Mouse (Mus musculus) forebrain, postnatal 0 days (tissue): ENCODE results near the gene Pfkfb1. TPM values are rescaled to one million over a fixed set of nuclear protein-coding genes. Genes with fewer than 3 reads are reported as not detected.

Experiments
- ATAC-seq: fragments of 200-750 bp; cut with Nextera tagmentation; 2 replicates; pipeline ENCODE4 v1.8.0; 2017; ENCODE audit warnings: mild to moderate bottlenecking, moderate library complexity
- DNase-seq: peaks from one replicate; pipeline ENCODE4 v3.0.0-alpha.2; 2015
- H3K27ac ChIP-seq: fragments of 300-500 bp; sonication (generic); 2 replicates; pipeline ENCODE4 v1.5.1; 2014; ENCODE audit warnings: low read depth, mild to moderate bottlenecking, antibody characterized with exemption, low read length, moderate library complexity, mixed read lengths
- H3K27me3 ChIP-seq: fragments of 300-500 bp; sonication (generic); 2 replicates; pipeline ENCODE4 v1.6.1; 2014; ENCODE audit warnings: mild to moderate bottlenecking, low read length, mixed read lengths; ENCODE audit not compliant: insufficient read depth
- H3K36me3 ChIP-seq: fragments of 300-500 bp; sonication (generic); 2 replicates; pipeline ENCODE4 v1.6.1; 2014; ENCODE audit warnings: mild to moderate bottlenecking, moderate library complexity; ENCODE audit not compliant: insufficient read depth
- H3K4me1 ChIP-seq: fragments of 300-500 bp; sonication (generic); 2 replicates; pipeline ENCODE4 v1.6.1; 2014; ENCODE audit warnings: antibody characterized with exemption; ENCODE audit not compliant: insufficient read depth
- H3K4me2 ChIP-seq: fragments of 300-500 bp; sonication (generic); 2 replicates; pipeline ENCODE4 v1.6.1; 2014; ENCODE audit warnings: low read depth, mild to moderate bottlenecking, moderate library complexity
- H3K4me3 ChIP-seq: fragments of 300-500 bp; sonication (generic); 2 replicates; pipeline ENCODE4 v1.5.1; 2014; ENCODE audit warnings: low read depth, low read length, mixed read lengths
- H3K9ac ChIP-seq: fragments of 300-500 bp; sonication (generic); 2 replicates; pipeline ENCODE4 v1.6.1; 2014; ENCODE audit warnings: mild to moderate bottlenecking
- H3K9me3 ChIP-seq: fragments of 300-500 bp; sonication (generic); 2 replicates; pipeline ENCODE4 v1.6.1; 2016; ENCODE audit warnings: low read length
- CTCF ChIP-seq: sonication (generic); IDR thresholded peaks from 2 replicates; pipeline ENCODE4 v1.5.1; 2016; ENCODE audit warnings: antibody characterized with exemption, control low read depth, low read depth
- WGBS: fragments of 180-500 bp; shearing (Covaris S2); extraction: QIAGEN DNeasy Blood & Tissue Kit; methylation state at CpG from one replicate; pipeline ENCODE4 v1.1.7; 2014; 5-methylcytosine and 5-hydroxymethylcytosine counted together
- polyA plus RNA-seq: library from polyadenylated mRNA; unstranded; fragments of >200 nt; fragmentation: Nextera tagmentation; extraction: Ambion mirVana; gene quantifications from 2 replicates; pipeline ENCODE4 v1.2.1, GENCODE M21; 2015
- total RNA-seq: library from RNA; depleted of rRNA; stranded (reverse); fragments of >200 nt; gene quantifications from 2 replicates; pipeline ENCODE4 v1.2.3, GENCODE M21; 2014

Pfkfb1 gene
- total and polyA plus RNA-seq, 2 experiments from 2014 or later = 3.9 to 4.2 TPM

GRCm38 (mm10) chrX:150595016-150595760 lies 7.2 kb downstream of the Pfkfb1 start:
- no peaks in the 10 kb centered on the region for H3K9me3 ChIP-seq
- H3K27ac ChIP-seq = no peak overlapping the region
- 75% methylated on average over 9 of the region's 9 CpGs for WGBS
- H3K4me2 ChIP-seq = no peak overlapping the region
- no peaks in the 10 kb centered on the region for H3K36me3 ChIP-seq
- H3K9ac ChIP-seq = no peak overlapping the region
- H3K27me3 ChIP-seq = no peaks in the 10 kb centered on the region
- H3K4me1 ChIP-seq = no peaks in the 10 kb centered on the region
- H3K4me3 ChIP-seq = no peak overlapping the region
- ATAC-seq (no peak), DNase-seq (no peak)
- TF ChIP-seq CTCF = no peak

GRCm38 (mm10) chrX:150598882-150599281 lies 10.9 kb downstream of the Pfkfb1 start:
- Histone ChIP-seq H3K27me3 (no peaks in the 10 kb centered on the region), H3K4me3 (no peak overlapping the region), H3K9me3 (no peaks in the 10 kb centered on the region), H3K36me3 (no peaks in the 10 kb centered on the region), H3K27ac (no peak overlapping the region), H3K4me1 (no peaks in the 10 kb centered on the region), H3K9ac (no peak overlapping the region), H3K4me2 (no peak overlapping the region)
- 82% methylated on average over 2 of the region's 2 CpGs for WGBS
- DNase-seq (no peak), ATAC-seq (no peak)
- no peak for TF ChIP-seq CTCF

- no peak for TF ChIP-seq CTCF
- H3K27ac ChIP-seq = no peak overlapping the region
- WGBS = 57% methylated on average over 1 of the region's 1 CpGs
- no peaks in the 10 kb centered on the region for H3K4me1 ChIP-seq
- no peak overlapping the region for H3K4me3 ChIP-seq
- DNase-seq = no peak
- no peak overlapping the region for H3K4me2 ChIP-seq
- H3K27me3 ChIP-seq = no peaks in the 10 kb centered on the region
- no peak overlapping the region for H3K9ac ChIP-seq
- H3K9me3 ChIP-seq = no peaks in the 10 kb centered on the region
- no peak for ATAC-seq
- H3K36me3 ChIP-seq = no peaks in the 10 kb centered on the region
These were observed 48.4 kb downstream of the Pfkfb1 start for GRCm38 (mm10) chrX:150636421-150636820.

GRCm38 (mm10) chrX:150656122-150656907 lies 68.3 kb downstream of the Pfkfb1 start:
- Histone ChIP-seq H3K9ac (peak overlapping the region; percentile 61), H3K4me2 (peak overlapping the region; percentile 41), H3K4me1 (no peaks in the 10 kb centered on the region), H3K27me3 (no peaks in the 10 kb centered on the region), H3K4me3 (peak overlapping the region; percentile 54), H3K9me3 (no peaks in the 10 kb centered on the region), H3K36me3 (peaks cover 5% of the 10 kb centered on the region; the same call in 1 of the 2 replicates), H3K27ac (peak overlapping the region; percentile 76)
- peak; percentile 74 for ATAC-seq
- DNase-seq = peak; percentile 85
- TF ChIP-seq CTCF = no peak
- 37% methylated on average over 37 of the region's 44 CpGs for WGBS

GRCm38 (mm10) chrX:150656908-150657796 lies 69.1 kb downstream of the Pfkfb1 start, which contains the start of gene Tro:
Gene Tro, minus strand, starts transcription at chrX:150657583.
- peak; percentile 88 for ATAC-seq
- peak; percentile 47 for TF ChIP-seq CTCF
- WGBS = 31% methylated on average over 37 of the region's 37 CpGs

GRCm38 (mm10) chrX:150657797-150658118 lies 69.7 kb downstream of the Pfkfb1 start:
- Histone ChIP-seq H3K9ac (peak overlapping the region; percentile 61), H3K27me3 (no peaks in the 10 kb centered on the region), H3K4me3 (peak overlapping the region; percentile 54), H3K4me1 (no peaks in the 10 kb centered on the region), H3K4me2 (peak overlapping the region; percentile 41), H3K9me3 (no peaks in the 10 kb centered on the region), H3K36me3 (0 out of 2 replicates have a peak, but pooled peaks cover 5% of the 10 kb centered on the region), H3K27ac (peak overlapping the region; percentile 76; the same call in 1 of the 2 replicates)
- WGBS = 31% methylated on average over 3 of the region's 3 CpGs
- no peak for TF ChIP-seq CTCF
- ATAC-seq (no peak), DNase-seq (no peak)

More at GRCm38 (mm10) chrX:150656908-150657796, 69.1 kb downstream of the Pfkfb1 start, which contains the start of gene Tro:
- Histone ChIP-seq H3K4me3 (peak within 1 kb of the TSS; percentile 54), H3K36me3 (0 out of 2 replicates have a peak, but pooled peaks cover 5% of the 10 kb centered on the region), H3K9ac (peak within 1 kb of the TSS; percentile 61), H3K4me2 (peak within 1 kb of the TSS; percentile 41), H3K4me1 (no peaks in the 10 kb centered on the region), H3K27ac (peak within 1 kb of the TSS; percentile 76), H3K27me3 (no peaks in the 10 kb centered on the region), H3K9me3 (no peaks in the 10 kb centered on the region)
- DNase-seq = peak; percentile 80
